Mouse (Mus musculus): ENCODE data around the gene D130043K22Rik.
"Not testable (repeated sequence)": the region's sequence is repeated elsewhere in the genome, so short reads cannot be mapped to it uniquely, and the experiment has no call there.

Gene D130043K22Rik

GRCm38 (mm10) chr13:24831353-24832130 lies 13.4 kb upstream of the D130043K22Rik start, which contains the start of the genes Acot13 and Tdp2:
Gene Acot13, minus strand, starts transcription at chr13:24831540.
Gene Tdp2, plus strand, starts transcription at chr13:24831679.
- peak; percentile 87 to 91 for DNase-seq (ENCODE audit: low spot score in 2 of 2)

- no peak for DNase-seq (ENCODE audit: low spot score in 2 of 2)
Observed at GRCm38 (mm10) chr13:24832131-24832810, 12.7 kb upstream of the D130043K22Rik start.

GRCm38 (mm10) chr13:24832811-24833155 lies 12.2 kb upstream of the D130043K22Rik start:
- DNase-seq (ENCODE audit: low spot score in 2 of 2): no peak

- not testable (repeated sequence) for DNase-seq (ENCODE audit: low spot score in 2 of 2)
Observed at GRCm38 (mm10) chr13:24837765-24838164, 7.2 kb upstream of the D130043K22Rik start.

- no peak for DNase-seq (ENCODE audit: low spot score in 2 of 2)
Observed at GRCm38 (mm10) chr13:24839831-24840230, 5.1 kb upstream of the D130043K22Rik start.

- no peak for DNase-seq (ENCODE audit: low spot score in 2 of 2)
Observed at GRCm38 (mm10) chr13:24841702-24842101, 3.2 kb upstream of the D130043K22Rik start.

GRCm38 (mm10) chr13:24849318-24849717 lies 4.4 kb downstream of the D130043K22Rik start:
- no peak for DNase-seq (ENCODE audit: low spot score in 2 of 2)

- DNase-seq (ENCODE audit: low spot score in 2 of 2): no peak
Observed at GRCm38 (mm10) chr13:24851989-24852388, 7.1 kb downstream of the D130043K22Rik start.

GRCm38 (mm10) chr13:24852570-24852969 lies 7.6 kb downstream of the D130043K22Rik start:
- DNase-seq (ENCODE audit: low spot score in 2 of 2): no peak

GRCm38 (mm10) chr13:24859115-24859514 lies 14.2 kb downstream of the D130043K22Rik start:
- no peak for DNase-seq (ENCODE audit: low spot score in 2 of 2)

- no peak for DNase-seq (ENCODE audit: low spot score in 2 of 2)
Observed at GRCm38 (mm10) chr13:24861084-24861483, 16.1 kb downstream of the D130043K22Rik start.

- no peak for DNase-seq (ENCODE audit: low spot score in 2 of 2)
Observed at GRCm38 (mm10) chr13:24862021-24862420, 17.1 kb downstream of the D130043K22Rik start.

GRCm38 (mm10) chr13:24862520-24862919 lies 17.6 kb downstream of the D130043K22Rik start:
- DNase-seq (ENCODE audit: low spot score in 2 of 2): peak; percentile 30 to 32

GRCm38 (mm10) chr13:24866430-24867402 lies 21.8 kb downstream of the D130043K22Rik start:
- no peak for DNase-seq (ENCODE audit: low spot score in 2 of 2)

GRCm38 (mm10) chr13:24867789-24868188 lies 22.9 kb downstream of the D130043K22Rik start:
- DNase-seq (ENCODE audit: low spot score in 2 of 2): no peak

- DNase-seq (ENCODE audit: low spot score in 2 of 2): no peak
Observed at GRCm38 (mm10) chr13:24868233-24868632, 23.3 kb downstream of the D130043K22Rik start.

GRCm38 (mm10) chr13:24879359-24880040 lies 34.6 kb downstream of the D130043K22Rik start:
- DNase-seq (ENCODE audit: low spot score in 2 of 2): no peak

- DNase-seq (ENCODE audit: low spot score in 2 of 2): no peak
Observed at GRCm38 (mm10) chr13:24880208-24880607, 35.3 kb downstream of the D130043K22Rik start.

GRCm38 (mm10) chr13:24880704-24881103 lies 35.8 kb downstream of the D130043K22Rik start:
- DNase-seq (ENCODE audit: low spot score in 2 of 2): no peak

- no peak for DNase-seq (ENCODE audit: low spot score in 2 of 2)
Observed at GRCm38 (mm10) chr13:24882411-24882810, 37.5 kb downstream of the D130043K22Rik start.

GRCm38 (mm10) chr13:24889554-24889953 lies 44.6 kb downstream of the D130043K22Rik start:
- no peak for DNase-seq (ENCODE audit: low spot score in 2 of 2)
